Mouse (Mus musculus): Measurements from ENCODE around the gene Cbx2. TPM values are rescaled to one million over a fixed set of nuclear protein-coding genes. Genes with fewer than 3 reads are reported as not detected.

The Cbx2 gene
- total RNA-seq, 2 experiments from 2014 or later: 5.2 to 6.8 TPM

DNA sequence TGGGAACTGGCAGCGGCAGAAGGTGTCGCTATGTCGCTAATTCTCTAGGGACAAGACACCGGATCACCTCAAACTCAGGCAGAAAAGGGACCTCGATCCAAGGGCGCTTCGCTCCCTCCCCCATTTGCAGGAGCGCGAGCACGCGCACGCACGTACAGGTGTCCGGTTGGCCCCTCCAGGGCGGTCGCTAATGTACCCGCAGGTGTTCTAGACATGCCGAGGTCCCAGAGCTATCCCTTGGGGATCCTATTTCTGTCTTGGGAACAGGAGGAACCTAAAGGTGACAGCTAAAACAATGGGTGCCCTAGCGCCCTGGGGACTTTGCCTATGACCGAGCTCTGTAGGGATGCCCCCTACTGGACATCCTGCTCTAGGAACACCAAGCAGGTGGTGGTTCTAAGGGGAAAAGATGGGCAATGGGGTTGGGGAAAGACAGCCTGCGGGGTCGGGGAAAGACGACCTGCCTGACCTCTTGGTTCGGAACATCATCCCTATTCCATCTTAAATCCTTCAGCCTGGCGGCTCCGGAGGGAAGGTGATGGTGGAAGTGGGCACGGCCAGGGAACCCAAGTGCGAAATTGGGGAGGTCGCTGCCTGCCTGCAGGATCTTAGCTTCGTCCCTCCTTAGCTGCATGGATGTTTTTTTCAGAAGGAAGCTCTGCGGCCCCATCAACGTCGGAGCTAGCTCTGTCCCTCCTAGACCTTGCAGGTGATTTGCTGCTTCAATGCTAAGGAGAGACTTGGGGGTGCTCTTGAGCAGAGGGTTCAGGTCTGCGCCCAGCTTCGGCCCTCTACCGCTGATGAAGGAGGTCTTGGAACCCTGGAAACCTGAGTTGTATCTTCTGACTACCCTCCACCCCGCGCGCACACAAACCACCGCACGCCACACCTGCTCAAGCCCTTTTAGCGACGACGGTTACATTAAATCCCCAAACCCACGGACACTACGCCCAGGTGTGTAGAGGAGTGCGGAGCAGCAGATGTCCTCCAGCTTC is 31.9 kb downstream of the Cbx2 start:
- DNase-seq: peak; percentile 58 to 59
- intact Hi-C loops (cut with DNase I): loop anchor here (5.0 kb wide), 1 partner anchor 73 kb away; no protein-coding TSS in a partner anchor

DNA sequence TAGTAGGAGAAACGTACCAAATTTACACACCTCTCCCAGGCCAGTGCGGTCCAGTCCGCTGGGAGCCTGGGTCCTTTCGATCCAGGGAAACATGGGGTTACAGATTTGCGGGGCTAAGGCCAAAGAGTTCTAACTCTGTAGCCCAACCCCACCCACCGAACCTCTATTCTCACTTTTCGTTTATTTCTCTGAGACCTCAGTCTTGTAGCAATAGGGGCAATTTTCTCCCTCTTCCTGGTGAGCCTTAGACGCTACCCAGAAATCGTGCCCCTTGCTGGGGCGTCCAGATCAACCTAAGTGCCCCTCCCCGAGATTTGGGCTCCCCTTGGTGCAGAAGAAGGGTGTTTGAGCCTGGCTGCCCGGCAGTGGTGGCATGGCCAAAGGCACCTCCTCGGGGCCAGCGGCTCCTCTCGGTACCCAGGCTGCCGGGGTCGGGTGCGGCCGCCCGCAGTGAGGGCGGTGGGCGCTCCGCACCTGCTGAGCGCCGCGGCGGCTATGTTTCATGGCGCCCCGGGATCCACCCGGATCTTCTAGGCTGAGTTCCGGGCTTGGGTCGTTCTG is 32.9 kb downstream of the Cbx2 start:
- peak in 1 of 2 experiments; percentile 47 for DNase-seq

DNA sequence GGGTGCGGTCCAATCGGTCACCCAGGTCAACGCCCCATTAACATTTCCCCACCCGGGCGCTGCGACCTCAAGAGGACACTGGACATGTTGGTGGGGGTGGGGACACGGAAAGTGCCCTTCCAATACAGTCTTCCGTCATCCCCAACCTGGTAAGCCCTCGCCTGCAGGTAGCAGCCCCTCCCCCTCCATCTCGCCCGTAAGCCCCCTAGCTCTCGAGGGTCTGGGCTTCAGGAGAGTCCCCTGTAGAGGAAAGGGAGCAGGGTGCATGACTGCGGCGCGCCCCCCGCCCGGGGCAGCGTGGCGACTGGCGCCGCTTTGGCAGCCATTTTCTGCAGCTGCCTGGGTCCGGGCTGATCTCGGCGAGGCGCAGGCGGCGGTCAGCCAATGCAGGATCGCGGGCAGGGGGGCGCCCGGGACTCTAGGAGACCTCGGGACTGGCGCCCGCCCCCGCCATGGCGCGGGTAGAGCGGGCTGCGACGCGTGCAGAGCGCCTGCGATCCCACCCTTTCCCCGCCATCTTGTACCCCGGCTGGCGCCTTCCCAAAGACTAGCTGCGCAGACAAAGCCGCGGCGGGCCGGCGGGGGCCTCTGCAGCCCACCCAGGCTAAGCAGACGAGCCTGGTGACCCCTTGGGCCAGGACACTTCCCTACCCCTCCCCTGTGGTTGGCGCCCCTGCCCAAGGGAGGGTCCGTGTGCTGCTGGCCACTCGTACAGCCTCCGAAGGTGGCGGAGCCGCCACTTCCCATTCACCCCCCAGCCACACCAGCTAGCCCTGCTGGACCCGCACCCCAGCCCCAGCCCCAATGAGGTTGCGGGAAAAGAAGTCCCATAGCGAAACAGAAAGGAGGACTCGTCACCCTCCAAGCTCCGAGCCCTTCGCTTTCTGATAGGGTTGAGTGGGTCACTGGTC is 33.8 kb downstream of the Cbx2 start:
- DNase-seq: peak; percentile 83 to 85
- intact Hi-C loops (cut with DNase I): loop anchor here (5.0 kb wide), 1 partner anchor 71 kb away; no protein-coding TSS in a partner anchor

More for the DNA sequence above, 32.9 kb downstream of the Cbx2 start:
- intact Hi-C loops (cut with DNase I): loop anchor here (5.0 kb wide), 1 partner anchor 72 kb away; no protein-coding TSS in a partner anchor

DNA sequence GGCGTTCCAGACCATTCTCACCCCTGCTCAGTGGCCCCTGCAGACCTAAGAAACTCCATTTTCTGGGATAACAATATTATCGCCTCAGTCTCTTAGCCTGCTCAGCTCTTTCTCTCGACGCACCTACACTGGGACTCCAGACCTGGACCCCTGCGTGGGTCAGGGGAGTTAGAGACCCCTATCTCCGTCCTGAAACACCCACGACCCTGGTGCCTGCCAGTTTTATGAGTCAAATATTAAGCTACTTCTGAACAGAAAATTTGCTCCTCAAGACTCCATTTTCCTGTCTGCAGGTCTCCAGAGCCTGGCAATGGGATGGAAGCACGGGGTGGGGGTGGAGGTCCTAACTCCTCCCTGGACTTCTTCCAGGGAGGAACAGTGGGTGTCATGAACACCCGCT is 34.5 kb downstream of the Cbx2 start:
- DNase-seq: no peak
- intact Hi-C loops (cut with DNase I): loop anchor here (5.0 kb wide), 1 partner anchor 70 kb away; no protein-coding TSS in a partner anchor

DNA sequence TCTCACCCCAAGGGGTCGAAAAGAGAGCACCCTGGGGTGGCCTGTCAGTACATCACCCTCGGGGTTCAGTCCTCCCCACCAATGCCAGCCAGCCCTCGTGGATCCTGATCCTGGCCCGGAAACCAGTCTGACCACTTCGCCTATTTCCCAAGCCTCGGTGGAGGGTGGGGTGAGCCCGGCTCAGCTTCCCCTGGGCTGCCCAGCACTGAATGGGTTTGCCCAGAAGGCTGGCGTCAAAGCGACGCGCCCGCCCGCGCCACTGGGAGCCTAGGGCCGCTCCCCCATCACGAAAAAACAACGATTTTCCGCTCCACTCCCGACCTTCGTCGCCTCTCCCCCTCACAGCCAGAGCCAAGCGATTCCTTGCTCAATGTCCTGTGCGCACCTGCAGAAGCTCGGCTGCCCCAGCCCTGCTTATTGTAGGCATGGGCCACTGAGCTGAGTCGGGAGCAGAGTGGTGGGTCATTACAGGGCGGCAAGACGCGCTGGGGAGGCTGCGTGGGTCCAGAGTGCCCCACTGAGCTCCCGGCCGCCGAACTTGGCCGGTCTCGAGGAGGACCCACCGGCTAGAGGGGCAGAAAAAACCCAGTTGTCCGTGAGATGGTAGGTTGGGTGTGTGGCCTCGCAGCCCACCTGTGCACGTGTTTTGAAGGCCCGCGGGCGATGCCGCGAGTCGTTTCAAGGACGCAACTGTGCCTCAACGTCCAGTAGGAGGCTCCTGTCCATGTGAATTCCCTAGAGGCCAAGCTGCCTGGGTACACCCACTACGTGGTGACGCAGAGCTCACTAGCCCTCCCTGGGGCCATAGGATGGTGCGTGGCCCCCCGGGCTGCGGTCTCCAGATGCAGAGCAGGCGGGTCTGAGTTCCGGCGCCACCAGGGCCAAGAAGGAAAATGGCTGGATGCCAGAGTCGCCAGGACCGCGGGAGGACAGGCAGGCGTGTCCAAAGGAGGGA is 35.6 kb downstream of the Cbx2 start:
- peak; percentile 37 to 55 for DNase-seq
- intact Hi-C loops (cut with DNase I): loop anchor here (2.0 to 5.0 kb wide), 2 partner anchors 26 to 69 kb away; no protein-coding TSS in a partner anchor

DNA sequence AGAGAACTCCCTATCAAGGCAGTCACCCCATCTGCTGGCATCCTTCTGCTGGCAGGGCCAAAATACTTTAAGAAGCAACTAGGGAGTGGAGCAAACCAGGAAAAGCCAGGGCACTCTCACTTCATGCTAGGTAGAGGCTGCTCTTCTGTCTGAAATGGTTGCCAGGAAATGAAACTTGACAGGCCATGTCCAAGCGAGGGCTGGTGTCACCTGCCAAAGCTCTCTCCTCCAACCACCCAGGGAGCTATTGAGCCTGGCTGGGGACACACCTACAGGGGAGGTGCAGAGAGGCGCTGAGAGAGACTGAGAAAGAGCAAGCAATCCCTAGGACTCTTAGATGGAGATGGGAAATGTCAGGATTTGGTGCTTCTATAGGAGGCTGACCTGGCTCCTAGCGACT is 36.5 kb downstream of the Cbx2 start:
- intact Hi-C loops (cut with DNase I): loop anchor here (2.0 to 5.0 kb wide), 2 partner anchors 26 to 68 kb away; no protein-coding TSS in a partner anchor
- DNase-seq: peak in 1 of 2 experiments; percentile 14

DNA sequence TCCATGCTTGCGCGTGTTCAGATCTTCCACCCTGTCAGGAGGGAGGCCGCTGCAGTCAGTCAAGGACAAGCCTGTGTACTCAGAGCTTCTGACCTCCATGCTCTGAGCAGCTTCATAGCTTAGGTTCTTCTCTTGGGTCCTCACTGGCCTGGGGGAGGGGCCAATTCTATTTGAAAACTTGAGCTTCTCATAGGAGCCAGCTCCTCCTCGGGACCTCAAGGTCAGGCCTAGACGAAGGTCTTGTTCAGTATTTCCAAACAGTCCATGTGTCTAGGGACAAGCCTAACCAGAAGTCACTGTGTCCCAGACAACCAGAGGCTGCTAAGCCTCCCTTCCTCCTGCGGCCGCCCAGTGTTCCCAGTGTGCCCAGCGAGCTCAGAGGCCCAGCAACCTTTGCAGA is 44.1 kb downstream of the Cbx2 start:
- no peak for DNase-seq
- intact Hi-C loops (cut with DNase I): no loop called here

DNA sequence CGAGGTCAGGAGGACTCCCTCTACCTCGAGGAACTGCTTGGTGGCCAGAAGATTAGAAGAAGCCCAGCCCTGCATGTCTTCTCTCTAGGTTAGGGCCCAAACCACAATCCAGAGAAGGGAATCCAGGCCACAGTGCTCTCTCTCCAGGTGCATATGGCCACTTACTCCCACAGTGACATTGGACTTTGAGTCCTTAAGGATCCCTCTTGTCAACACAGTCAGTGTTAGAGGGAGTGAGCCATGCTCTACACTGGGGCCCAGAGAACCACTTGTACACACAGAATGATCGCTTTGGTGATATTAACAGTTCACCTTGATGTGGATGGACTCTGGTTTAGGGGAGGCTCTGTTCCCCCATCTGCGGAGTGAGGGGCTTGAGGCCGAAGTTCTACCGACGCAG is 49.5 kb downstream of the Cbx2 start:
- DNase-seq: no peak
- intact Hi-C loops (cut with DNase I): no loop called here

DNA sequence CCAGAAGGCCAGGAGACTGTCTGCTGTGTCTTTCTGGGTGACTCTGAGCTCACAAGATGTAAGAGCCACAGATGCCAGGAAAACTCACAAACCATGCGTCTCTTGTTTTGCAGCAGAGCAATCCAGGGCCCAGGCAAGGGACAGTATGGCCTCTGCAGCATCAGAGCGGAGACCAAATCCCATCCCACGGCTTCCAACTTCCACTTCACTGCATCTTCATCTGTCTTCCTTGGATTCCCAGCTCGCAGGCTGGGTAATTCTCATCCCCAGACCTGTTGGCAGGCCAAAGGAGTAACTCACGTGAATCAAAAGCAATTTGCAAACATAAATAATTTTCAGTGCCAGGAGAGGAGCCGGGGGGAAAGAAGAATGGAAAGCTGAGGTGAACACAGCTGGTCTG is 50.2 kb downstream of the Cbx2 start:
- intact Hi-C loops (cut with DNase I): no loop called here
- DNase-seq: no peak

DNA sequence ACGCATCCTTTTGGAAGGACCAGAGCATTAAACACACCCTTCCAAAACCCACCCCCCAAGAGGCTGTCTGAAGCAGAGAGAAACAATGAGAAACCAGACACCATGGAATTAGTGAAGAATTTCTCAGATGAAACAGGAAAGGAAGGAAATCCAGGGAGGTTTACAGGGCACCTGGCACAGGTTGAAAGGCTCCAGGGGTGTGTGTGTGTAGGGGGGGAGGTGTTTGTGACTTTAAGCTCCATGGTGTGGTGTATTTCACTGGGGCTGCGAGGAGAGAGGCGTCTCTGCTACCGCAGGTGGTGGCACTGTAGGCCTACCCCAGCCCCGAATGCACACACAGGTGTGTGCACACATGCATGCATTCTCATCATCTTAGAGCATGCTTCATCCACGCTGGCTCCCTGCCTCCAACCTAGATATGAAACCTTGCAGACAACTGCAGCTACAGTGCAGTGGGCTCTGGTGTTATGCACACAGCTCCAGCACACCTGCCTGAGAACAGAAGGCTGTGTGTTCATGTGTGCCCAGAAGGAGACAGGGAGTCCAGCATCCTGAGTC is 51.2 kb downstream of the Cbx2 start:
- intact Hi-C loops (cut with DNase I): no loop called here
- DNase-seq: no peak

DNA sequence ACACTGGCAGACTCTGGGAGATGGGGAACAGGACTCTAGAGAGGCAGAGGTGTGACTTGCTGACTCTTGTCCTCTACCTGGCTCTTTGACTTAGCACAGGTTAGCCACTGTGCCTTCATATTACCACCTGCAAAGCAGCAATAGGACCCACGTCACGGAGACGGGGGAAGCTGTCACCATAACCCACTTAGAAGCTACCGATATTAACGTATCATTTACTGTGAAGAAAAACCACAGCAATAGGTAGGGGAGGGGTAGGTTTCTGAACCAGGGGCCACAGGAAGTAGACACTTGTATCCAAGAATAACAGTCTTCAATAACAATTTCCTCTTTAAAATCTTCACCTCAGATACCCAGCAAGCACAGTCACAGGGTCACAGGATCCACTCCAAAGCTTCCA is 53.0 kb downstream of the Cbx2 start:
- DNase-seq: no peak

DNA sequence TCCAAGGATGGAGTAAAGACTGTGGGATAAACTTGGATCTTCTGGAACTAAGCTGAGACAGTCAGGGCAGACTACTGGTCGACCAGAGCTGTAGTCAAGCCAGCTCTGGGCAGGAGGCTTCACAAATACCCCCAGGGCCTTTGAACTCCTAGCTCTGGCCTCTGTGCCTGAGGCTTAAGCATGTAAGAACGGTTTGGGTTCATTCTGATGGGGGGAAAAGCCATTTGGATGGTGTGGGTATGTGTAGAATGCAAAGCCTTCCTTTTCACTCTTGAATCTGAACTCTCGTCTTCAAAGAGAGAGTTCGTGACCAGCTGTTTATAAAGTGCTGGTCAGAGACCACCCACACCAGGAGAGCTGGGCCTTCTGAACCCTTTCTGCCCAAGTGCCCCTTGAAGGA is 55.0 kb downstream of the Cbx2 start:
- DNase-seq: no peak

More for the DNA sequence above, 53.0 kb downstream of the Cbx2 start:
- intact Hi-C loops (cut with DNase I): loop anchor here (2.0 kb wide), 1 partner anchor 13 kb away; no protein-coding TSS in a partner anchor

DNA sequence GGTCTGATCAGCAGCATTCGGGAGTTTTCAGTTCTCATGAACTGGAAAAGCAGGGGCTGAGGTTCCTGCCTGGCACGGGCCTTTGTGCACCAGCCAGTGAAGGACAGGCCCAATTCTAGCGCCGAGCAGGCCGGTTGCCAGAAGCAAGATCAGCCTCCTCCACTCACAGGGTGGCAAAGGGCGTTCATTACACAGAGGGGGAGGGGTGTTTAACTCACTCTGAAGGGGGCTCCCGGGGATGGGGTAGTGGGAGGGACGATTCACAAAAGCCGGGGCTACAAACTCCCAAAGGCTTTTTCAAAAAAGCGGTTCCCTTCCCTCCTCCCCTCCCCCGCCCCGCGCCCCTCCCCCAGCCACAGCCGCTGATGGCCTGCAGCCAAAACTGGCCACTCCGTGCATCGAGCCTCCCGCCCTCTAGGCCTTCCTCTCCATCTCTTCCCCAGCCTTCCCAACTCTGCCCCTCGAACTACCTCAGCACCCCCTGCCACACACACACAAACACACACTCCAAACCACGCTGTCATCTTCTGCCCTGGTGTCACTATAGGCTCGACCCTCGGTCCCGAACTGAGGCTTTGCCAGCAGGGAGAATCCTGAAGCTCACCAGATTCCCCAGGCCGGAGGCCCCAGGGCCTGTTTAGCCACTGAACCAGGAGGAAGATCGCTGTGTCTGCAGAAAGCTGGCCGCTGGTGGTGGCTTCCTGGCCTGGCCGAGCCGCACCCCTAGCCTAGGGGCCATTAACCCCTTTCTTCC is 56.1 kb downstream of the Cbx2 start:
- peak; percentile 74 to 80 for DNase-seq

More for the DNA sequence above, 55.0 kb downstream of the Cbx2 start:
- intact Hi-C loops (cut with DNase I): loop anchor here (2.0 kb wide), 1 partner anchor 15 kb away; no protein-coding TSS in a partner anchor

DNA sequence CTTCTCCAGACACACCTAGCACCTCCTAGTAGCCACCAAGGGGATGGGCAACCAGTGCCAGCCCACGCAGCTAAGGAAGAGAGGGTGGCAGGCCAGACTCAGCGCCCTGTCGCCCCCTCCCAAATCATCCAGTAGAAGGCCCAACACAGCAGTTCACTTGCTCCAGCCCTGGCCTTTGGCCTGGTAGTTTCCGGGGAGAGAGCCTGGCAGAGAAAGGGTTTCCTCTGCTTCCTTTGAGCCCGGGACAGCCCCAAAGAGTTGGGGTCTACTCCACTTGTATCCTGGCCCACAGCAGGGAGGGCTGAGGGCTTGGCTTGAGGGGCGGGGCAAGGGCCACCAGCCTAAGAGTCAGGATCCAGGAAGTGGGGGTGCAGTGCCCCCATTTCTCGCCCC is 56.7 kb downstream of the Cbx2 start:
- no peak for DNase-seq
- intact Hi-C loops (cut with DNase I): no loop called here

More for the DNA sequence above, 56.1 kb downstream of the Cbx2 start:
- intact Hi-C loops (cut with DNase I): no loop called here

DNA sequence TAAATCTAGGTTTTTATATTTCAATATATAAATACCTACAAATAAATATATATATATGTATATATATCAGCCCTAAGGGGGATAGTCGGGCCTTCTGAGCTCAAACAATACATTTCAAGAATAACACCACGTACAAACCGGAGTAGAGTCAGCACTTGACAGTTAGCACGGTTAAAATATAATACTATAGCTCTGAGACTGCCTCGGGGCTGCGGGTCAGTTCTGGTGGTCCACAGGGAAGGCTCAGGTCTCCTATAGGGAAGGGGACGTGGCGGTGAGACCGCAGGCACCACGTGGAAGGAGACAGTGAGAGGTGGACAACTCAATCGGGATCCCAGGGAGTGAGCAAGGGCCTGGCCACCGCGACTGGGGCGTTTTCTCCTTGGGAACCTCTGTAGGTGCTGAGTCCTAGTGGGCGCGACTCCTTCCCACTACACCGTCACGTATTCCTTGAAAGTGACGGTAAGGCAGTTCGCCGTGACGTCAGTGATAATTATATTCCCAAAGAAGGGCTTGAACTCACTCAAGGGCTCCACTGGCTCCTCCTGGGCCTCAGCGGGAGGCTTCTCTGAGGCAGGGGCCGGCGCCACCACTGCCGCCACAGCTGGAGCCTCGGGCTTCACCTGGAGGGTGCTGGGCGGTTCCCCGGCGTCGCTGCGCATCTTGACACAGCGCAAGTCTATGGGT is 57.8 kb downstream of the Cbx2 start:
- peak in 1 of 2 experiments; percentile 5 for DNase-seq

More for the DNA sequence above, 57.8 kb downstream of the Cbx2 start:
- intact Hi-C loops (cut with DNase I): no loop called here

Measured in heart, postnatal 10 days (tissue).